Mouse (Mus musculus) frontal cortex, adult (tissue): Measurements from ENCODE around the gene Tpm3.
A peak's percentile ranks its signal among the peaks of the same experiment; 100 is the strongest.

ENCODE experiments used
- ATAC-seq: cut with Nextera tagmentation; 2 replicates; pipeline ENCODE4 v1.9.2; 2017; ENCODE audit warnings: mild to moderate bottlenecking, moderate library complexity, mixed read lengths; ENCODE audit not compliant: low TSS enrichment

The Tpm3 gene

DNA sequence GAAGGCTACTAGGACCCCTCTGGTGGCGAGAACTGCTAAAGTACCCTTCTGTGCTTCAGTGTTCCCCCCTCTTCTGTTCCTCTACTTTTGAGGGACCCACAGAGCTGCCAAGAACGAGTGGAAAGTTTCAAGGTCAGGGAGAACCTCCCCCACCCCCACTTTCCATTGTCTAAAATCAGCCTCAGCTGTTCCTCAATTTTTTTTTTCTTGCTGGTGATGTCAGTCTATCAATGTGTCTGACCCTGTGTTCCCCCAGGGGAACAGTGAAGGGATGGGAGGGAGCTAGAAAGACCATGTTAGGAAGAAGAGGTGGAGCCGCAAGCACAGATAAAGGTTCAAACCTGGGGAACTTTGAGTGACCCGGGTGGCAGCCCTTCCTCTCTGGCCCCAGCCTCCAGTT lies at the start of gene Tpm3:
Tpm3 (plus strand) TSS at position 356 of the 400 bp plus-strand sequence.
- no peak for ATAC-seq

DNA sequence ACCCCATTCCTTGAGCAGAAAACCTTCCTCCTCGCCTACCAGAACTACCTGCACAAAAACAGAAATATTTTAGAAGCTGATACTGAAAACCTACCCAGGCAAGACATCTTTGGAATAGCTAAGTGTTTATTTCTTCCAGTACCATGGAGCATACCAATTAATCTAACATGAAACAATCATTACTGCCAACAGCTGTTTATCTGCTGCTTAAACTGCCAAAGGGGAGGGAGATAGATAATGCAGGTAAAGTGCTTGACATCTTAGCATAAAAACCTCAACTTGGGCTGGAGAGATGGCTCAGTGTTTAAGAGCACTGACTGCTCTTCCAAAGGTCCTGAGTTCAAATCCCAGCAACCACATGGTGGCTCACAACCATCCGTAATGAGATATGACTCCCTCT lies 37.8 kb upstream of the Tpm3 start:
- ATAC-seq: no peak

DNA sequence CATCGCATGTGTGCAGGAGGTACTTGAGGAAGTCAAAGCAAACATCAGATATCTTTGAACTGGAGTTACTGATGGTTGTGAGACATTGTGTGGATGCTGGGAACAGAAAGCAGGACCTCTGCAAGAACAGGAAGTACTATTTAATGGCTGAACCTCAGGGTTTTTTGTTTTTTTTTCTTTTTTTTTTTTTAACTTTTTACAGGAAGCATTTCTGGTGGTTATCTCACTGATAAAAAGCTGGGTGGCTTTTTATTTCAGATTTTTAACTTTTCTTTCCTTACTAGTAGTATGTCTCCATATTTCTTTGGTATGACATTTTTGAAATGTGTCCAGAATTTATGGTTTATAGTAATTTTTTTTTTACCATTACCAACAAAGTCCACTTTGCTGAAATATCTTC lies 36.2 kb upstream of the Tpm3 start:
- no peak for ATAC-seq

DNA sequence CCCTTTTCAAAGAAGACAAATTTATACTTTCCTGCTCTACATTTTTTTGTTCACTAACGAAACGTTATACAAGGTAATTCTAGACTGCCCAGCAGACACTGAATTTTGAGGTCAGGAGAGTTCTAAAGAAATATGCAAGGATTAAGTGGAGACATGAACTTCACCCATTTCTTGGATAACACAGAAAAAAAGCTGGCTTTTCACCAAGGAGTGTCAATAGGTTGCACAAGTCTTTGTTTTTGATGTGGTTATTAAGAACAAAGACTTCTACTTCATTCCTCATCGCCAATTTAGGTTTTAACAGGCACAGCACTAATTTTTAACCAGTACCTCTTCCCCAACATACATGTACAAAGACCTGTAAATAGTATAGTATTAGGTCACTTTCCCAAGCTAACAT lies 22.8 kb upstream of the Tpm3 start:
- ATAC-seq: no peak

DNA sequence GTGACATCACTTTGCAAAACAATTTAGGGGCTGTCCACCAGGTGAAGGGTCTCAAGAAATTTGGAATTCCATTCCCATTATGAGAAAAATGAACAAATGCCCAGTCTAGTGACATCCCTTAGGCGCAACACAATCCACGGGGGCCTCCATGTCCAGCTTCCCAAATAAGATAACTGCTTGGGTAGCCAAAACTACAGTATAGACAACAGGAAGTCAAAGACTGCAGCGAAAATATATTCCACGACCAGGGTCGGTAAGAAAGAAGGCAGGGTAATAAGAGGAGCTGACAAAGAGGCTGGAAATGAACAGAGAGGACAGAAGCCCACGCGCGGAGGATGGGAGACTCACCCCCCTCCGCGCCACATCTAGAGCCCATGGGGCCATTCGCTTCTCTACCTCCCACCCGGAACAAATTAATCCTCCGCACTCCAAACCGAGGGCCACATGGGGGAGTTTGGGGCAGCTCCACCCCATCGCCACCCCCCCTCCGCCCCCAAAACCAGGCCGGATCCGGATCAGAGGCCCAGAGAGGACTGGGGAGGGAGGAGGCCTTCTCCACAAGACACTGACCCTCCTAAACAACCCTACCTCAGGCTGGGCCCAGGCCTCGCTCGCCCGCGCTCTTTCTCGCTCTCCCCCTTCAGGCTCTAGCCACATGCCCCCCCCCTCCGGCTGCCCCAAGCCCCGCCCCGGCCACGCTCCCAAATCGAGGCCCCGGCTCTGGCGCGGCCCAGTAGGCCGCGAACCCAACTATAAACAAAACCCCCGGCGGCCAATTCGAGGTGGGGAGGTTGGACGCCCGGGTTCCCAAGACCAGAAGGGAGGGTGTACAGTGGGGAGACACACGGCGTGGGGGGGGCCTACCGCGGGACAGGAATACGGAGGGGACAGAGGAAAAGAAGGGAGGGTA lies 20.8 kb upstream of the Tpm3 start, which contains the start of gene 4933434E20Rik:
4933434E20Rik (plus strand) TSS at position 196 of the 910 bp plus-strand sequence.
- peak; percentile 60 for ATAC-seq

DNA sequence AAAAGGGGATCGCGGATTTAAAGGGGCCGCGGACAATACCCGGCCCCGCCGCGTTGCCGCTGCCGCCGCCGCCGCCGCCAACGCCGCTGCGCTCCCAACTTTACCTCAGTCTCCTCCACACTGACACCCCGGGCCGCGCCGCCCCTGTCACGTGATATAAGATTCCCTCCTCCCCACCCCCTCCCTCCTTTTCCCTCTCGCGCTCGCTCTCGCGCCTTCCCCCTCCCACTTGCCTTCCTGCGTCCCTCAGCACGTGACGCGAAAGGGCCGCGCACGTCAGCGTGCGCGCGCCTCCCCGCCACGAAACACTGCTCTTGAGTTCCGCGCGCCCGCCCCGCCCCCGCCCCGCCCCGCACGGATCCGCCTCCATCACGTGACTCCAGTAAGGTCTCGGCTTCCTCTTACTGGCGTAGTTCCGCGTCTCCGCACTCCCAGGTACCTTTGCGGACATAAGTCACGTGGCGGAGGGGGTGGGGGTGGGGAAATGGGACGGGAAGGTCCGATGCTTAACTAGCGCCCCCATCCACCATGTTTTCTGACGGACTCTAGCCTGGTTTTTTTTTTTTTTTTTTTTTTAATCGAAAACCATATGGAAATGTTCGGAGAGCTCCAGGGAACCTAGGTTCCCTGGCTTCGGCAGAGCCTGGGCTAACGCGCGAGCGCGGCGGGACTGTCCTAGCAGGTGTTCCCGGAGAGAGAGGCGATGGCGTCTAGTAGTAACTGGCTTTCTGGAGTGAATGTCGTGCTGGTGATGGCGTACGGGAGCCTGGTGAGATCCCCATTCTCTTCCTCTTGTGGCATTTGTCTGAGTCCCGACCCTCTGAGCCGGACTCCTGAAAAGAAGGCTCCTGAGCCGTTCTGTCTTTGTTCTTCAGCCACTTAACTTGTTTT lies 19.9 kb upstream of the Tpm3 start, which contains the start of gene Ubap2l:
Ubap2l (minus strand) TSS at position 278 of the 891 bp plus-strand sequence.
- peak; percentile 65 for ATAC-seq

DNA sequence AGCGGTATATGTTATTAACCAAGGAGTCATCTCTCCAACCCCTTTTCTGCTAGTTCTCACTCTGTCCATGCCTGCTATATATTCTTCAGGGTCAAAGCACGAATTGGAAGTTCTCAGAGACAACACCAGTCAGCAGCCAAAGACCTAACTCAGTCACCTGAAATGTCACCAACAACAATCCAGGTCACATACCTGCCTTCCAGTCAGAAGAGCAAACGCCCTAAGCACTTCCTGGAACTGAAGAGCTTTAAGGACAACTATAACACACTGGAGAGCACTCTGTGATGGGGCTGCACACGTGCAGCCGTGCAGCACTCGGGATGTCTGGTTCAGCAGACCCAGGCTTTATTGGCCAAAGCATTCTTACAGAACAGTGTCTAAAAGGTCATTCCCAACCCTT lies 10.9 kb upstream of the Tpm3 start:
- no peak for ATAC-seq

DNA sequence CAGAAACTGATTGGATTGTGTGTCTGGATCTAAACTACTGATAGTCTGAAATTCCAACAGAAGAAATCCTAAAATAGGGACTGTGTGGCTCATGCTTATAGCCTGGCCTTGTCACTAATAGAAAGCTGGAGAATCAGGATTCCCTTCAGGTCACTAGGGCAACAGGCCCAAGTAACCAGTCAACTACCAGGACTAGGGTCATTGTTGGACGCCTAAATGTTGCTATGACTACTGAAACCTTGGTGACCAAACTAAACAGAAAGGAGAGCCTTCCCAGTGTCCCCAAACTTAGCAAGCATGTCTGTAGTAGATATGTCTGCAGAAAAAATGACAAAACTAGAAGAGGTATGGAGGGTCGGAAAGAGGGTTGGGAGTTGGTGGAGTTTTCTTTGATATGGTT lies 9.9 kb upstream of the Tpm3 start:
- ATAC-seq: no peak

DNA sequence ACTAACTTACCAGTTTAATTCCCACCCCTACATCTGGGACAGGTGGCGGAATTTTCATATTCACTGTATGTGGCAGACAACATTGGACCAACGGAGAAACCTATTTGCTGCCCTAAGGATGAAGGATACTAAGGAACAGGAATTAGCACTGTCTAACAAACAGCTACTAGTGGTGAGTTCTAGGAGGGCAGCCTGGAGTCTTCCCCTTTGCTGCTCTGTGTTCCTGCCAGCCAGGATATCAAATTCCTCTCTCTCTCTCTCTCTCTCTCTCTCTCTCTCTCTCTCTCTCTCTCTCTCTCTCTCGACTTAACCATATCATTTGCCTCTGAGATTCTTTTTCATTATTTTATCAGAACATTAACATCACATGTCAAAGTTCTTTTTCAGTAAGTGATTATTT lies 8.1 kb upstream of the Tpm3 start:
- no peak for ATAC-seq

DNA sequence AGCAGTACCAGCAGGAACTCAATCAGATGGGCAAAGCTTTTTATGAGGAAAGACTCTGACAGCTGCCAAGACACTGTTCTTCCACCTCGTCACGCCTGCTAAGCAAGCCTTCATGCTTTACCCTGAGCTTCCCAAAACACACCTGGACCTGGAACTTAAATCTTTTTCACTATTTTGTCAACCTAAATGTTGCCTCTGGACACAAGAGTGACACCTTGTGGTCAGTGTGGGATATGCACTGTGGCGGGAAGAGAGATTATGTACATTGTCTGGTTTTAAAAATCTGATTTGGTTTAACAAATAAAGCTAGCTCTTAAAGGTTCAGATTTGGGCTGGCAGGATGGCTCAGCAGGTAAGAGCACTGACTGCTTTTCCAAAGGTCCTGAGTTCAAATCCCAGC lies 6.9 kb upstream of the Tpm3 start:
- no peak for ATAC-seq

DNA sequence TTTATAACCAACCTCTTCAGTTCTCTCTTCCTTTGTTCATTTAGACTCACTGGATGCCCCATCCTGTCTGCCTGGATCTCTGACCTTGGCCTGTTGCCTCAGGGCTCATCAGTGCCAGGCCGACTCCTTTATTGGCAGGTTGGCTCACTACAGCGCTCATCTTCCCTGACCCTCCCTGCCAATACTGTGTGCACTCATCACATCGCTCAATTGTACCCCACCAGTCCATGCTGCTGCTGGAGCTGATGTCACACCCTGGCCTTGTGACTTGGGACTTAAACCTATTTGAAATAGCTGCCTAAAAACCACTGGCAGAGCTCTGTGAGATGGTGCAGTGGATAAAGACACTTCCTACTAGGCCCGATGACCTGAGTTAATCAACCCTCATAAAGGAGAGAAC lies 4.6 kb upstream of the Tpm3 start:
- ATAC-seq: no peak

DNA sequence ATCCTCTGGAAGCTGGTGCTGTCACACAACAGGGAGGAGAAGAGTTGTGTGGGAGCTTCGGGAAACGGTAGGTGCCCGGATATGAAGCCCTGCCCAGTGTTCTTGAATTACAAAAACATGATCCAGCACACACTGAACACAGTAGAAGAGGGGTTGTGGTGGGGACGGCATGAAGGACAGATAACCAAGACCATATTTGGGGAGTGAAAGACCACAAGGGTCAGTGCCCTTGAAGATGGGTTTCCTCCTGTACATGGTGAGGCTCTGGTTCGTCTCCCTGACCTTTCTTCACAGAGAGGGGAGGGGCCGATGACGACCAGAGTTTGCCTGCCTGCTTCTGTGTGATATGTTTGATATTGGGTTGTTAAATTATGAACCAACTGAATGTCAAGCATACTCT lies 2.8 kb upstream of the Tpm3 start:
- no peak for ATAC-seq

DNA sequence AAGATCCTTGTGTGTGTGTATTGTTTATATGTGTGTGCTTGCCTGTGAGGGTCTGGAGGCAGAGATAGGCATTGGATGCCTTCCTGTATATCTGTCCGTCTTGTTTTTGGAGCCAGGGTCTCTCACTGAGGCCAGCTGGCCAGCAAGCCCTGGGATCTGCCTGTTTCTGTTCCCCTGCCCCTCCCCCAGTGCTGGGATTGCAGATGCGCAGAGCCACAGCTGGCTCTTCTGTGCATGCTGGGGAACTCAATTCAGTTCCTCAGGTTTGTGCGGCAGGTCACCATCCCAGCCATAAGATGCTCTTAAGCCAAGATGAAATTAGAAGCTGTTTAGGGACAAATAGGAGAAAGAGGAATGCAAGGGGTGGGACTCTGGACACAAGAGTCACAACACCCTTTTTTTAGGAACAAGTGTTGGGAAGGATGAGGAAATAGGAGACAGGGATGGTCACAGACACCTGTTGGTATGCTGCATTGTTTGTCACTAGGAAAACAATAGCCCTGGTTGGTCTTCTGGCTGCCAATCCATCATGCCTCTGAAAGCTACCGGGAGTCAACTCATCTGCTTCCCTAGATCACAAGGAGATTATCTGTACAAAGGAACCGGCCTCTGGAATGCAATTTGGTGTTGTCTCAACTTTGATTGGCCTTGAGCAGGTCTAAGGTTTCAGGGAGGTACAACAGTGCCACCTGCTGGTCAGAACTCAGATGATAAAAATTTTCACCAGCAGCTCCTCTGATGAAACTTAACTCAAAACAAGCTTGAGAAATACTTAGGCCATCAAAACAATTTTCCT lies 4.7 kb downstream of the Tpm3 start:
- no peak for ATAC-seq

DNA sequence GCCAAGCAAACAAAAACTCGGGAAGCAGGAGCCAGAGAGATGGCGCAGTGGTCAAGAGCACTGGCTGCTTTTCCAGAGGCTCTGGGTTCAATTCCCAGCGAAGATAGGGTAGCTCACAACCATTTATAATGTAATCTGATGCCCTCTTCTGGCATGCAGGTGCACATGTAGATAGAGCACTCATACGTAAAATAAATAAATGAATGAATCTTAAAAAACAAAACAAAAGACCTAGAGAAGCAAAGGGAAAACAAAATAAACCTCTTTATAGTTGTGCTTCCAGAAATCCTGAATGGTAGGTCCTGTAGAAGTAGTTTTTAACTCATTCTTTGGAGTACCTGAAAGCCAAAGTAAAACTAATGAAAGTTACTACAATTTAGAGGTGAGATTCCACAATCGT lies 5.8 kb downstream of the Tpm3 start:
- ATAC-seq: no peak

DNA sequence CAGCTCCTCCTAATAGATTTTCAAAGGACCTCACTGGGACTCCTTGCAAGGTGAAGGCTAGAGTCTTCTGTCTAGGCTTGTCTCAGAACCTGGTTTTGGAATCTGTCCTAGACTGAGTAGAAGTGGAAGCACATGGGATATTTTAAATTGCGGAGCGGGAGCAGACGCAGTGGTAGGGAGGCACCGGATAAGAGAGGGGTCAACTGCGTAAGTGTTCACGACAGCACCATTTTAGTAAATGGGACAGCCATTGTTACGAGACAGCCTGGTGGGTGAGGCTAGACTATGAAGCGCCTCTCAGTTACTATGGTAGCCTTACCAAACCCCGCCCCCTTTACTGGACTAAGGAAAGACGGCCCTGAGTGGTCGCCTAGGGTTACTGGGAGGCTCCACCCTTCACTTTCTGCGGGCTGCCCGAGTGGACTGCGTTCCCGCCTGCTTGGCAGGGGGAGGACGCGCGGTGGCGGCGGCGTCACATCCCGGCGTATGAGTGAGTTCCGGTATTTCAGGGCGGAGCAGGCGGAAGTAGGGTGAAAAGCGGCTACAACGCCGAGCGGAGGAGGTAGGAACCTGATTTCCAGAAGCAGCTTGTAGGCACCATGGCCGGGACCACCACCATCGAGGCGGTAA lies 6.8 kb downstream of the Tpm3 start:
- ATAC-seq: peak; percentile 86

DNA sequence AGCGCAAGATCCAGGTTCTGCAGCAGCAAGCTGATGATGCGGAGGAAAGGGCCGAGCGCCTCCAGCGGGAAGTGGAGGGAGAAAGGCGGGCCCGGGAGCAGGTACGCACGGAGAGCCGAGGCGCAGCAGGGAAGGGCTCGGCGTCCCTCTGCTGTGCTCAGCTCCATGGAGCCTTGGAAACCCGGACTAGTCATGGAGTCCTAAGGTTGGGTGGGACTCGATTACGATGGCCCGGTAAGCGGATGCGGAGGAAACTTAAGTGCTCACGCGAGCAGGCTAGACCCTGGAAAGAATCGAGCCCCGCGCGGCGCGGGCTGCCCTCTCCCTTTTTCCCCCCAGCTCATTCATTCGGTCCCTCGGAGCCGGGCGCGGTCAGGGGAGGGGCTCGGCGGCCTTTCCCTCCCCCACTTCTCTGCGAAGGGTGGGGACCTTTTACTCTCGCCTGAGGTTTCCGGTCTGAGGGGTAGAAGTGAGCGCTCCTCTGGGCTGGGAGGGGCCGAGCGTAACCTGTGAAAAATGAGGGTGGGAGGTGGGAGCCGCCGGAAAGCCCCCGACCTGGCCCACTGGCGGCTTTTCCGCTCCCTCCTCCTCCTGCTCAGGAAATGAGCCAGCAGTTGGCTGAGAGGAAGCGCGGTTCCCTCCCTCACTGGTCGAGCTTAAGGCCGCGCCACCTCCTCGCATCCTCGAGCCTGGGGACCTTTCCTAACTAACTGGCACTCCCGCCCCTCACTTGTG lies 7.5 kb downstream of the Tpm3 start:
- ATAC-seq: peak; percentile 45; the same call in 1 of the 2 replicates

DNA sequence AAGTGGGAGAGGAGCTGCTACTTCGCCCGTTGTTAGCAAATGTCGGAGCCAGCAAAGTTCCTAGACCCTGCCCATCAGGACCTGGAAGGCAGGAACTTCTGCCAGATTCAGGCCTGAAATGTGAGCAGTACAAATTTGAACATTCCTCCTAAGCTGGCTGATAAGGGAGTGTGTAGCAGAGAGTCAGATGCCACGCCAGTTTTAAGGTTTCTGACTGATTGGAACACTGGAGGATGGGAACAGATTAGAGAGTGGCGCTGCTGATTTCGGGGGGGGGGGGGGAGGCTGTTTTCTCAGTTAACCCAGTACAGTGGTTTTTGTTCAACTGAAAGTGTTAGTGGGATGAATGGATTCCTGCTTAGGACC lies 8.0 kb downstream of the Tpm3 start:
- ATAC-seq: no peak

DNA sequence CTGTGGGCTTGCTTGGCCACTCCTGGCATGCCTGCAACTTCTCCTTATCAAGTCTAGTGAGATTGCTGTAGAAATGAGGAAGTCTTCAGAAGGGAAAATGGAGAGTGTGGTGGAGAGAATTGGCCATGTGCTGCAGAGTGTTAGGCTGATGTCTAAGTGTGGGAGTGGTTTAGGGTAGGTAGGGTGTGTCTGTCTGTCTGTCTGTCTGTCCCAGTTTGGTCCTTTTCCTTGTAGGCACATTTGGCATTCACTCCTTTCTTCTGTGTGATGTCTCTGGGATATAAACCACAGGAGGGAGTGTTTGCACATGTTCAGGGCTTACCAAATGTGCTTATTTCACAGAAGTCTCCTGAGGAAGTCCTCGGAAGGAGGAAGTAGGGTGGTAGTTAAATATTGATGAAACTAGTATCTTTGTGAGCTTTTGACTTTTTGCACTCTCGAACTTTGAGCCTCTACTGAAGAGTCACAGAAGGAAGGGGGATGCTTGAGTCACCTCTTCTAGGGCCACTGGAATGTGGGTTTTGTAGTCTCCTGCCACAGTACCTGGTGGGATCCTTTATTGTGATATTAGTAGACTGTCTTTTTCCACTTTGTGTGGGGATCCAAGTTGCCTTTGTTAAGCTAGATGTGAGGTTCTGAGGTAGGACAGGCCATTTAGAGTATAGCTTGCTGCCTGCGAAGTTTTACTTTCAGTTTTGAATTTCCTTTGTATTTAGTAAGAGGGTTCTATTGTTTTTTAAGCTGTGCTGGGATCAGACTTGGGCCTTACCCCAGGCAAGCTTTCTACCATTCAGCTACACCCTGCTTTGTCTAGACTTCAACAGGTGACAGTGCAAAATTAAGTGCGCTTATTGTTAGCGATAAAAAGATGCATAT lies 9.2 kb downstream of the Tpm3 start:
- no peak for ATAC-seq

DNA sequence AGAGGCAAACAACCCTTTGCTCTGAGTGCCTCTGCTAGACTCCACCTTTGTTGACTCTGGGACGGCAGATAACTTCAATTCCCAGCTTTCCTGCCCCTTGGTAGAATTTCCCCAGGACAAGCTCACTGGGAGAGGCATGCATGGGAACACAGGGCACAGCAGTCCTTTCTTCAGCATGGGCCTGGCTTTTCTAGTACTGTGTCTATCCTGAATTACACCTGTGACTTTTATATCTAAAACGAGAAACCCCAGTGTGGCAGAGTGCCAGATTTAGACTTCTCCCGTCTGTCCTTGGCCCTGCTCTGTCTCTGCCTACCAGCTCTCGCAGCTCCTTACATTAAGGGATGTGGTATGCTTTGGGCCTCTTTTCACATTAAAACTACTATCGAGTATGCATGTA lies 10.6 kb downstream of the Tpm3 start:
- ATAC-seq: no peak
